Mouse (Mus musculus) olfactory bulb, adult 2 months (tissue): ENCODE measurements around the gene Gstp1.

ENCODE experiments used
- CTCF ChIP-seq: fragments of 200-500 bp; IDR thresholded peaks from 2 replicates; pipeline ENCODE4 v1.5.1; 2012; ENCODE audit warnings: low read depth, mild to moderate bottlenecking, low read length, moderate library complexity; ENCODE audit not compliant: insufficient read depth
- POLR2A ChIP-seq: fragments of 200-500 bp; IDR thresholded peaks from 2 replicates; pipeline ENCODE4 v1.6.1; 2012; ENCODE audit warnings: mild to moderate bottlenecking, low read depth, low read length, moderate library complexity; ENCODE audit not compliant: insufficient read depth

DNA sequence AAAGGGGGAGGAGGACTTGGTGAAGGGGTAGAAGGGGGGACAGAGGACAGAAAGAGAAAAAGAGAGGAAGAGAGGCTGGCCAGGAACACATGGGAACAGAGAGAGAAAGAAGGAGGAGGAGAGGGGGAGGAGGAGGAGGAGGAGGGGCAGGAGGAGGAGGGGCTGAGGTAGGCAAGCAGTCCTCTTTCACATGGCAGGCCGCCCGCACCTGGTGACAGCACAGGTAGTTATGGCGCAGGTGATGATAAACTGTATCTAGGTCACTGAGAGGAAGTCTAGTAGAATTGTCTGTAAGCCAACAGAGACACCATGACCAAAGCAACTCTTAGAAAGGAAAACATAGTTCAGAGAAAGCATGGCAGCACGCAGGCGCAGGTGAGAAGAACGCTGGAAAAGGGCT lies 33.6 kb upstream of the Gstp1 start:
- TF ChIP-seq POLR2A: no peak
- no peak for TF ChIP-seq CTCF
